Mouse (Mus musculus) right cerebral cortex, postnatal 4 days (tissue): ENCODE measurements around the gene Dock4.

Source experiments
- DNase-seq: peaks from one replicate; pipeline ENCODE4 v3.0.0-alpha.2; 2022

The Dock4 gene

GRCm38 (mm10) chr12:40445648-40446449 is at the start of gene Dock4, which contains the start of gene Zfp277:
Gene Dock4, plus strand, starts transcription at chr12:40445952.
Gene Zfp277, minus strand, starts transcription at chr12:40445902.
- DNase-seq: peak; percentile 99

DNA sequence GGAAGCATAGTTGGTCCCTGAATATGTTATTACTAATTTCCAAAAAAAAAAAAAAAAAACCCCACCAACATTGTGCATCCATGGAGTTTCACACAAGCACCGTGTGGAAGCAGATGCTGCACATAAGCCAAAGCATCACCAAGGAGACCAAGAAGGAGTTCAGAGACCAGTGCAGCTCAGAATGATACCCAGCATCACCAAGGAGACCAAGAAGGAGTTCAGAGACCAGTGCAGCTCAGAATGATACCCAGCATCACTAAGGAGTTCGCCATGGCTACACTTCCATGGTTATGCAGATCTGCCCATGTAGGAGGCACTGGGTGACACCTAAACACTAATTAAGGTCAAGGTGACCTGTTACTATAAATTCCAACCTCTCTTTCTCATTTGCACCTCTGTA is 46.8 kb upstream of the Dock4 start:
- DNase-seq: no peak

DNA sequence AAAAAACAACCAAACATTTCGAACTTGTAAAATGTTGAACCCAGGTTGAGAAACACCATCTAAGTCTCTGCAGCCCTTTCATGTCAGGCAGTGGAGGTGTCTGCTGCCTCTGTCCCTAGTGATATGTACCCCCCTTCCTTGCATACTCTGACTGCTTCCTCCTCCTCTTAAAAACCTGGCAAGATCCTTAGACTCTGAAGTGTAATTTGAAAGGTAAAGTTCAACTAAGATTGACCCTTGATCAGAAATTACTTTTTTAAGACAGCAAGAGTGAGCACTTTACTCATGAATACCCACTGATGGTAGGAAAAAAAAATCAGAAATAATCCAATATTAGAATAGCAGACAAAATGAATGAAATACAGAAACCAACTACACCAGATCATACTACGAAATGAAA is 46.4 kb upstream of the Dock4 start:
- DNase-seq: no peak

- DNase-seq: no peak
These were observed 45.9 kb upstream of the Dock4 start for GRCm38 (mm10) chr12:40399812-40400211.

DNA sequence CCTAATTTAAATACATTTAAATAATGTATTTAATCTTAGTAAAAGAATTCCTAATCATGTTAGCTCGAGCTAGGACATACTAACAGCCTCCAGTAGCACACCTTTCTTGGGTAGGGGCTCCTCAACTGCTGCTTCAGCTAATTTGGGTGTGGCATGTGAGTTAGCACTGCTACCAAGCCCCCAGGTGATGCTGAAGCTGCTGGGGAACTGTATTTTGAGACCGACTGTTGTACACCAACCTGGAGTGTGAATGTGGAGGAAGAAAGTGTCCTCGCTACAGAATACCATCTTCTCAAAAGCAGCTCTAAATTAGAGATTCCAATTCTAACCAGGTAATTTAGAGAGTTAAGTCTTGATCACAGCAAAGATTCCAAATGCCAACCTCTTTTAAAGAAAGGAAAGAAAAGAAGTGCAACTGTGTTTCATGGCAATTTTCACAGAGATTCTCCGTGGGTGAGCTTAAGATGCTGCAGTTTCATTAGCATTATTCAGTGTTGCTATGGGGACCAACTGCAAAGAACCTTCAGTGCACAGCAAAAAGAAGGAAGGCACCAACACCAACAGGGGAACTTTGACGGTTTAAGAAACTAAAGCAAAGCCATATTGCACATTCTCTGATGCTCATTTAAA is 31.0 kb upstream of the Dock4 start:
- DNase-seq: no peak

DNA sequence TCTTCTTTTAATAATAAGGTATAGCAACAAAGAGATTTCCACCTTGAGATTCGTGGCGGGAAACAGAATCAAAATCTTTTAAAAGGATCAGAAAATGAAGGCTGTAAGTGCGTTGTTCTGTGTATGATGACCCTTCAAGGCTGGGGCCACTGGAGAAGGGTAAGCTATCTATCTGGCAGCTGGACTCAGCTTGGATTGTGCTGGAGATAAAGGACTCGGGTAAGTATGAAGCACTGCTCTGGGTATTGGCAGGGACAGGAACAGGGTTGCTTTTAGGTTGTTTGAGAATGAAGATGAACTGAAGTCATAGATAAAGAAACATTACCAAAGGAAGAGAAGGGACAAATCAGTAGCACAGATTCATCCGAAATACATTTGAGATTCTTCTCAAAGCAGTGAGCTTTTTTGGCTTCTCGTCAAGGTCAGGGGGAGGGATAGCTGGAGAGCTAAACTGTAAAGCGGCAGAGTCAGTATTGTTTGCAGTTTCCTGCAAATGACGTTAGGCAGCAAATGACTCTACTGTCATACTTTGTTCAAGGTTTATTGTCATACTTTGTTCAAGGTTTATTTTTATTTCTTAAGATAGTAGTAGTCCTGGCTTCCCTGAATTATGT is 30.3 kb upstream of the Dock4 start:
- DNase-seq: no peak

DNA sequence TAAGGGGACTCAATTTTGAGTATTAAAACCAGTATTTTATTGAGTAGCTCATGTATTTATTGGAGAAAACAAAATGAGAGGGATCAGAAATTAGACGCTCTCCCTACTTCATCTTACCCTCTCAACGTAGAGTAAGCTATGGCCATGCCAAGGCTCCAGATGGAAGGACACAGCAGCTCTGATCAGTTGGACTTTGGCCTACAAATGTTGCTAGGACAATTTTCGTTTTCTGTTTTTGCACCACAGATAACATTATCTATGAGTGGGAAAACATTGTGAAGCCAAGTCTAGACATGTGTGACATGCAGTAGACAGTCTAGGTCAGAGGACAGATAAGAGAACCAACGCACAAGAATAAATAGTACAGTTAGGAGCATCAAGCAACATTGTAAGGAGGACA is 28.5 kb upstream of the Dock4 start:
- DNase-seq: no peak

- no peak for DNase-seq
These were observed 20.8 kb upstream of the Dock4 start for GRCm38 (mm10) chr12:40424991-40425390.

GRCm38 (mm10) chr12:40427606-40428005 is 18.1 kb upstream of the Dock4 start:
- no peak for DNase-seq

DNA sequence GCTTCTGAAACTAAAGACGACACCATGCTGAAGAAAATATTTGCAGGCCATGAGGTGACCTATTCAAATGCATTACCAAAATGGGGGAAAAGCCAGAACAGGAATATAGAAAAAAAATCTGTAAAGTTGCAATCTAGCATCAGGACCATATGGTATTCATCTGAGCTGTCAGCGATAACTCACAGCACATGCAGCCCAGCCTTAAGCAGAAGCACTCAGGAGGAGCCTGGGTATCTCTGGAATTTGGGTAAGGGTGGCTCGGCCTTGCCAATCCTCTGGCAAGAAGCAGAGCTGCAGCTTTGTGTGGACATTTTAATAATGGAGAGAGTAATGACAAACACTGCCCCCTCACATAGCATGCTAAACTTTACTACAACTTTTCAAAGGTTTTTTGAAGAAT is 15.8 kb upstream of the Dock4 start:
- DNase-seq: no peak

DNA sequence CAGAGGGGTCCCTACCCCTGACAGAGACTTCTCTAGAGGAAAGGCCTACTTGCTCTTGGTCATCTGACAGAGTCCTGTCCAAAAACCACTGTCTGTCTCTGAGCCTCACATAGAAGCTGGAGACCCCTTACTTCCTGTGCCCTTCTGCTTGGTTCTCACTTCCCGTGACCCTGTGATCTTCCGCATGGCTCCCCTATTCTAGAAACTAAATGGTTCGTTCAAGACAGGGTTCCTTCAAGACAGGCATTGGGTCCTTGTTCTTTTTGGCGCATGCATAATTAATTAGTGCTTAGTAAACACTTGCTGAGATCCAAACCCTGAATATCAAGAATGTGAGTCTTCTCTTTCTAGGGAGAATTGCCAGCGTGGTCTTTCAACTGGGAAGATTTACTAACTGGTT is 14.7 kb upstream of the Dock4 start:
- DNase-seq: no peak

DNA sequence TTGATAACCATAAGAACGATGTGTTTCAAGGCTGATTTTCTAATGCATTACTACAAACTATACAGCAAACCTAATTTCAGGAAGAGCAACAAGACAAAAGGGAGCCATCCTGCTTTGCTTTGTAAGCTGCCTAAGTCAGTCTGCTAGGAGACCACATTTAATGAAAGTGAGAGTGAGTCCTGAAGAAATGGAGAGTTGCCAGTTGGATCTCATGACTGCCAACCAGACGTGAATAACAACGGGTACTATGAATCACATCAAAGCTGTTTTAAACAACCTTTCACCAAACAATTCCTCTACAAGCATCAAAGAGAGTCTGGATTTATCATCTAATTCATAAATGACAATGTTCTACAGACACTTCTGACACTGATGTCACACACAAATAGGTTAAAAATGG is 11.7 kb upstream of the Dock4 start:
- DNase-seq: no peak

DNA sequence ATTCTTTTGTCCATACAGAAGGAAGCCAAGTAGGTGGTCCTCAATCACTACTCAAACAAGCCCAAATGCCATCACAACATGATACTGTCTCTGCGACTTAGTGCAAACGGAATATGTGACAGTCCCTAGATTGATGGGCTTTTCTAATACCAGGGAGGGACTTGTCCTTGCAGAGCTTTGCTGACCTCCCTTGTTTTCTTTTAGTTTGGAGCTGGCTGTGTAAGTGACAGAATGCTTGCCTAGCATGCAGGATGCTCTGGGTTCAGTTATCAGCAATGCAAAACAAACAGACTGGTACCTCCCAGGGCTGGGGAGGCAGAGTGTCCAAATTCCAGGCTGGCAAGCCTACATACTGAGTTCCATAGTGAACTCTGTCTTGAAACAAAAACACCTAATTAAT is 7.7 kb upstream of the Dock4 start:
- no peak for DNase-seq

DNA sequence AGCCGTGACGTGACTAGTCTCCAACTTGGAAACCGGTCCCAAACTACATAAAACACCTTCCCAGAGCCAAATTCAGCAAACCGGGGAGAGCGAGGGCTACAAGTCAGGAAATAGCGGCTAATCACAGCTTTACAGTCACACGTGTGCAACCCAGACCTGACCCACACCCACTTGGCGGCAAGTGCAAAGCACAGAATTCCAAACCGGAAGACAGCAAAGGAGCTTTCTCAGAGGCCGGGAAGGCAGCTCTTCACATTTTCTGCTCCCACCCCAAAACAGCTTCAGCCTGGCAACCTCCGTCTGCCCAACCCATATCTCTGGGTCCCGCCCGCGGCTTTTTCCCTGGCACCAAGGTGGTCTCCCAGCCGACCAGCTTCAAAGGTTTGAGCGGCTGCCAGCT is 546 bp upstream of the Dock4 start:
- DNase-seq: no peak

DNA sequence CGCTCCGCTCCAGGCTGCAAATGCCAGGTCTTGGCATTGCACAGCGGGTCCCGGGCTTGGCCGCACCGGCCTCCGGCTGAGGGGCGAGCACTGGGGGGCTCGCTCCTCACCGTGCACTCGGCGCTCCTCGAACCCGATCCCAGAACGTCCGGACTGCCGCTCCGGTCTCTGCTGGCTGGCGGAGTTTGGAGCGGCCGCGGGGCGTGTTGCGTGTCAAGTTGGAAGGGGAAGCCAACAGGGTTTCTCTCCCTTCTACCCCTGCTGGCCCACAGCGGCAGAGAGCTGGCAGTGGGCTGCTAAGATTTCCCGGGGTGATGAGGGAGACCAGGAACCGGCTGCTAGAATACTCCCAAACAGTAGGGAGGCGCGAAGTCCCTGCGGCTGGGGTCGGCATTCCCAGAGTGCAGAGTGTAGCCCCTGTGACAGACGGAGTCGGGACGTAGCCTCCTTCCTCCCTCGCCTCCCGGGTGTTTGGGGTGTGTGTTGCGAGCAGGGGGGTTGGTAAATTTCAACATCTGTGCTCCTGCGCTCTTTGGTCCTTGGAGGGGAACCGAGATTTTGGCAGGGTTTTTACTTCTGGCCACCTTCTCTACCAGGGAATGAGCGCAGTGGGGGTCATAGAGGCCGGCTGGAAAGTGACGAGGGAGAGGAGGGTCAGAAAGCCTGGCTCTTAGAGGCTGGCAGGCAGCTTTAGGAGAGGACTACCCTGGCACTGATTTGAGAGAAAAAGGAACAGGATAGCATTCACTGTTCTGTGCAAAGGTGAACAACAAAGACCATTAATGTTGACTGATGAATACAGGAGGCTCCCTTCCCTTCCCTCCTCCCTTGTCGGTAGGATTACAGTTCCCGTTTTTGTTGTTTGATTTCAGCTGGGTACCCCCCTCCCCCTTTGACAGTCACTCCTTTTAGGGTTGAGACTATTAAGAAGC is 964 bp downstream of the Dock4 start:
- DNase-seq: peak; percentile 55

- no peak for DNase-seq
These were observed 2.0 kb downstream of the Dock4 start for GRCm38 (mm10) chr12:40447561-40448355.

GRCm38 (mm10) chr12:40449119-40449795 is 3.5 kb downstream of the Dock4 start:
- DNase-seq: no peak

DNA sequence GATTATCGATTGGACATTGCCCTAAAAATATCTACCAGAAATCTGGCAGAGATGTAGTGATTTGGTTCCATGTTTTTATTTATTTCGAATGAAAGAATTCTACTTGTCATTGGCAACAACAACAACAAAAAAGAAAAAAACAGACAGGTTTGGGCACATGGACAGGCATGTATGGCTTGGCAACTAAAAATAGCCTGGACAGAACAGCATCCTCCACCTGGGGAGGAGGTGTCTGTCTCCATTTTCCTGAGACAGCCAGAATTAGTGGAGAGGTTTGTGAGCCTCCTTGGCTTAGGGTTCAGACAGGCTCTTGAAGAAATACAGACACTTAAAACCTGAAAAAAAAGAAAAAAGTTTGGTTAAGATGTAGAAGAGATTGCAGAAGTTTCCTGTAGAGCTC is 10.8 kb downstream of the Dock4 start:
- no peak for DNase-seq

- no peak for DNase-seq
These were observed 13.2 kb downstream of the Dock4 start for GRCm38 (mm10) chr12:40458977-40459376.

GRCm38 (mm10) chr12:40459673-40460265 is 14.0 kb downstream of the Dock4 start:
- no peak for DNase-seq

GRCm38 (mm10) chr12:40462693-40463235 is 17.0 kb downstream of the Dock4 start:
- no peak for DNase-seq
